Mouse (Mus musculus): ENCODE data around the gene Rsrc2.
"Not testable (repeated sequence)": the region's sequence is repeated elsewhere in the genome, so short reads cannot be mapped to it uniquely, and the experiment has no call there.

DNA sequence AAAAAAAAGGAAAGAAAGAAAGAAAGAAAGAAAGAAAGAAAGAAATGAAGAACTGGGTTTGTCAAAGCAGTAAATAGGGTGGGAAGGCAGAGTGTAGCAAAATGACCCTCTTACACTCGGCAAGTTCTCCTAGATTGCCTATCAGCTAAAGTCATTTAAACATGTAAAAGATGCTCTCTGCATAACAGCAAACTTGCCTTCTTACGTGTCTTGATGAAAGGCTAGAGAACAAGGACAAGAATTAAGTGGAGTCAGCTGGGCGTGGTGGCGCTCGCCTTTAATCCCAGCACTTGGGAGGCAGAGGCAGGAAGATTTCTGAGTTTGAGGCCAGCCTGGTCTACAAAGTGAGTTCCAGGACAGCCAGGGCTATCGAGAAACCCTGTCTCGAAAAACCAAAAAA is 25.4 kb downstream of the Rsrc2 start:
- TF ChIP-seq EP300, CTCF (IDR thresholded peaks at IDR 0.05): not testable (repeated sequence)

Measured in lung, postnatal 0 days (tissue).